Mouse (Mus musculus): ENCODE results near the gene Ccnjl. TPM values are rescaled to one million over a fixed set of nuclear protein-coding genes. Genes with fewer than 3 reads are reported as not detected.

Ccnjl gene
- polyA plus RNA-seq, 1 experiment from 2014 or later, result 13.5 TPM

- Histone ChIP-seq H3K9ac (no peak overlapping the region), H3K4me3 (replicated peaks) (no peak overlapping the region), H3K27ac (peak overlapping the region; percentile 68), H3K36me3 (no peaks in the 10 kb centered on the region), H3K4me2 (no peak overlapping the region), H3K27me3 (replicated peaks) (no peaks in the 10 kb centered on the region), H3K4me1 (peaks cover 13% of the 10 kb centered on the region), H3K9me3 (no peaks in the 10 kb centered on the region)
- no peak; the same call in 1 of the 2 replicates for ATAC-seq (ENCODE audit: insufficient read depth, low FRiP score, low read depth)
- 65% methylated on average over 6 of the region's 6 CpGs for WGBS
Measured at GRCm38 (mm10) chr11:43633165-43633564, 104.6 kb downstream of the Ccnjl start.

- peak; percentile 83 for ATAC-seq (ENCODE audit: insufficient read depth, low FRiP score, low read depth)
- 13% methylated on average over 19 of the region's 19 CpGs for WGBS
- peak overlapping the region; percentile 42 for H3K4me2 ChIP-seq
Measured at GRCm38 (mm10) chr11:43633658-43634401, 105.2 kb downstream of the Ccnjl start.

More at GRCm38 (mm10) chr11:43633658-43634401, 105.2 kb downstream of the Ccnjl start:
- H3K36me3 ChIP-seq, result no peaks in the 10 kb centered on the region
- H3K27ac ChIP-seq, result peak overlapping the region; percentile 68
- H3K4me1 ChIP-seq, result peaks cover 13% of the 10 kb centered on the region
- peak overlapping the region; percentile 6; the same call in 1 of the 2 replicates for H3K9ac ChIP-seq
- no peak overlapping the region for H3K4me3 ChIP-seq (replicated peaks)
- H3K9me3 ChIP-seq, result no peaks in the 10 kb centered on the region
- no peaks in the 10 kb centered on the region for H3K27me3 ChIP-seq (replicated peaks)

Other genes with a start within 250 kb of the Ccnjl start
- 60.9 and 62.4 TPM in 2 replicates for gene Pttg1, start 102.5 kb upstream of the Ccnjl start, polyA plus RNA-seq (2015; fragmentation: Nextera tagmentation; extraction: Ambion mirVana)
- gene Slu7, start 95.0 kb upstream of the Ccnjl start, polyA plus RNA-seq (2015; fragmentation: Nextera tagmentation; extraction: Ambion mirVana), result 51.0 and 51.8 TPM in 2 replicates
- gene C1qtnf2, start 54.5 kb upstream of the Ccnjl start, polyA plus RNA-seq (2015; fragmentation: Nextera tagmentation; extraction: Ambion mirVana), result 10.1 and 10.4 TPM in 2 replicates
- gene 4933415A04Rik, start 58.3 kb downstream of the Ccnjl start, polyA plus RNA-seq (2015; fragmentation: Nextera tagmentation; extraction: Ambion mirVana), result 3.5 and 3.8 TPM in 2 replicates
- gene Fabp6, start 72.8 kb downstream of the Ccnjl start, polyA plus RNA-seq (2015; fragmentation: Nextera tagmentation; extraction: Ambion mirVana), result 0.84 and 11.2 TPM in 2 replicates
- gene Pwwp2a, start 153.2 kb downstream of the Ccnjl start, polyA plus RNA-seq (2015; fragmentation: Nextera tagmentation; extraction: Ambion mirVana), result 23.8 and 28.0 TPM in 2 replicates
- gene Ttc1, start 219.2 kb downstream of the Ccnjl start, polyA plus RNA-seq (2015; fragmentation: Nextera tagmentation; extraction: Ambion mirVana), result 56.1 and 57.7 TPM in 2 replicates

All from stomach, embryonic 15.5 days (tissue).